Mouse (Mus musculus): ENCODE measurements around the gene Wdr73. TPM values are rescaled to one million over a fixed set of nuclear protein-coding genes. Genes with fewer than 3 reads are reported as not detected.

Gene Wdr73
- polyA plus RNA-seq, 1 experiment from 2014 or later: 33.4 TPM

- Histone ChIP-seq H3K27ac (ENCODE audit: low read length) (no peak overlapping the region), H3K27me3 (replicated peaks; ENCODE audit: control insufficient read depth, insufficient read depth, low read length) (no peaks in the 10 kb centered on the region), H3K4me2 (ENCODE audit: low read depth, low read length) (no peak overlapping the region), H3K4me3 (ENCODE audit: low read length) (no peak overlapping the region), H3K9me3 (ENCODE audit: control insufficient read depth, low read length) (no peaks in the 10 kb centered on the region), H3K9ac (ENCODE audit: low read depth, low read length) (no peak overlapping the region), H3K4me1 (ENCODE audit: control insufficient read depth, insufficient read depth, low read length) (peaks cover 28% of the 10 kb centered on the region), H3K36me3 (ENCODE audit: control insufficient read depth, insufficient read depth, low read length) (peaks cover 10% of the 10 kb centered on the region)
- ATAC-seq: no peak
- WGBS: 56% methylated on average over 1 of the region's 1 CpGs
These were observed 36.9 kb downstream of the Wdr73 start for GRCm38 (mm10) chr7:80864151-80864550.

DNA sequence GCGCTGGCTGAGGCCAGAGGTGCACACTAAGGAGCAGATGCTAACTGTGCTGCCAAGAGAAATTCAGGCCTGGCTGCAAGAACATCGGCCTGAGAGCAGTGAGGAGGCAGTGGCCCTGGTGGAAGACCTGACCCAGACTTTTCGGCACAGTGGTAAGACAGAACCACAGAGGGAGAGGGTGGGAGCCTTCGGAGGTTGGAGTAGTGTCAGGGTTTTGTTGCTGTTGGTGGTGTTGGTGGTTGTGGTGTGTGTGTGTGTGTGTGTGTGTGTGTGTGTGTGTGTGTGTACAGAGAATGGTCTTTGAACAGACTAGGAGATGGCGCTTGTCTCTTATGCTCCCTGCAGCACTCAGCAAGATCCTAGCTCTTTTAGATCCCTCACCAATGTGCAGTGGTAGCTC lies 37.5 kb downstream of the Wdr73 start:
- WGBS: 81% methylated on average over 5 of the region's 5 CpGs

DNA sequence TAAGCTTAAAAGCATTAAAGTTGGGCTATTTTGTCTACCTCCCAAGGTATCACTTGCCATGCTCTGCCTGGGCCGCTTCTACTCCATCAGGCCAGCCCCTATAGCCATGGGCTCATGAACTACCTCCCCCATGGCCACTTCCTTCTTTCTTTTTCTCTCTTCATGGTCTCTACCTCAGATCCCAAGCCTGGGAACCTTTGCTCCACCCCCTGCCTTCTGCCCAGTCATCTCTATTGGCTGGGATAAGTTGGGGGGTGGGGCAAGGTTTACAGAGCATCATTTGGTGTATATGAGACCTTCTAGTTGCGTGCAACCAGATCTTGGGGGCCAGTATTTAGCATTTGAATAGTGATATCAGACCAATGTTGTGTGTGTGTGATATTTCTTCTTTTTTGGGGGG lies 38.6 kb downstream of the Wdr73 start:
- Histone ChIP-seq H3K27ac (ENCODE audit: low read length) (no peak overlapping the region), H3K9ac (ENCODE audit: low read depth, low read length) (no peak overlapping the region), H3K36me3 (ENCODE audit: control insufficient read depth, insufficient read depth, low read length) (peaks cover 4% of the 10 kb centered on the region; the same call in 1 of the 2 replicates), H3K4me2 (ENCODE audit: low read depth, low read length) (no peak overlapping the region), H3K9me3 (ENCODE audit: control insufficient read depth, low read length) (no peaks in the 10 kb centered on the region), H3K4me3 (ENCODE audit: low read length) (no peak overlapping the region), H3K4me1 (ENCODE audit: control insufficient read depth, insufficient read depth, low read length) (peaks cover 28% of the 10 kb centered on the region), H3K27me3 (replicated peaks; ENCODE audit: control insufficient read depth, insufficient read depth, low read length) (no peaks in the 10 kb centered on the region)
- 86% methylated on average over 2 of the region's 2 CpGs for WGBS
- no peak for ATAC-seq

More for the DNA sequence above, 37.5 kb downstream of the Wdr73 start:
- Histone ChIP-seq H3K9me3 (ENCODE audit: control insufficient read depth, low read length) (no peaks in the 10 kb centered on the region), H3K4me2 (ENCODE audit: low read depth, low read length) (no peak overlapping the region), H3K4me1 (ENCODE audit: control insufficient read depth, insufficient read depth, low read length) (peaks cover 28% of the 10 kb centered on the region), H3K9ac (ENCODE audit: low read depth, low read length) (peak overlapping the region; percentile 40; the same call in 1 of the 2 replicates), H3K36me3 (ENCODE audit: control insufficient read depth, insufficient read depth, low read length) (peaks cover 8% of the 10 kb centered on the region), H3K27ac (ENCODE audit: low read length) (peak overlapping the region; percentile 28; the same call in 1 of the 2 replicates), H3K4me3 (ENCODE audit: low read length) (no peak overlapping the region), H3K27me3 (replicated peaks; ENCODE audit: control insufficient read depth, insufficient read depth, low read length) (no peaks in the 10 kb centered on the region)
- no peak for ATAC-seq

DNA sequence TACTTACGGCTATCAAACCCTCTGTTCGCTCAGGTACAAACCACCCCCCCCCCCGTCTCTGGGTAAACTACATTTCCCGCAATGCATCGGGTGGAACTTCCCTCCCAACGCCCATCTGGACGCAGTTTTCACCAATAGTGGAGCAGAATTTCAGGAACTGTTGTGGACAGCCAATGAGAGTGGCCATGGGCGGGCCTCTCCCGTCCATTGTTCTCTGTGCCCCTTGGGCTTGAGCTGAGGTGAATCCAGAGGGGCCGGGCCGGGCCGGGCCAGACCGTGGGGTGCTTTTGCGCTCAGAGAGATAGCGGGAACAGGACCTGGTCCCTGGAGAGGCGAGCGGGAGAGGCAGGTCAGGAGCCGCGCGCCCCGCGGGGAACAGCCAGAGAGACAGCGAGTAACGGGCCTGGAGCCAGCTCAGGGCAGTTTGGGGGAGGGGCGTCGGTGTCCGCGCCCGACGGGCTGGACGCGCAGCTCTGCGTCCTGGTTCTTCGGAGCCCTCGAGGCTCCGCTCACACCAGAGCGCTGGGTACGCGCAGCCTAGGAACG lies 40.3 kb downstream of the Wdr73 start, which contains the start of gene Zscan2:
Gene Zscan2 (plus strand): TSS at position 192 of the 546 bp plus-strand sequence.
- Histone ChIP-seq H3K4me1 (ENCODE audit: control insufficient read depth, insufficient read depth, low read length) (peaks cover 22% of the 10 kb centered on the region), H3K4me3 (ENCODE audit: low read length) (peak within 1 kb of the TSS; percentile 95), H3K27ac (ENCODE audit: low read length) (peak within 1 kb of the TSS; percentile 87), H3K36me3 (ENCODE audit: control insufficient read depth, insufficient read depth, low read length) (peaks cover 4% of the 10 kb centered on the region; the same call in 1 of the 2 replicates), H3K27me3 (replicated peaks; ENCODE audit: control insufficient read depth, insufficient read depth, low read length) (no peaks in the 10 kb centered on the region), H3K9ac (ENCODE audit: low read depth, low read length) (peak within 1 kb of the TSS; percentile 94), H3K9me3 (ENCODE audit: control insufficient read depth, low read length) (no peaks in the 10 kb centered on the region), H3K4me2 (ENCODE audit: low read depth, low read length) (peak within 1 kb of the TSS; percentile 75)
- WGBS: under 1% methylated on average over 40 of the region's 40 CpGs
- ATAC-seq: peak; percentile 98

DNA sequence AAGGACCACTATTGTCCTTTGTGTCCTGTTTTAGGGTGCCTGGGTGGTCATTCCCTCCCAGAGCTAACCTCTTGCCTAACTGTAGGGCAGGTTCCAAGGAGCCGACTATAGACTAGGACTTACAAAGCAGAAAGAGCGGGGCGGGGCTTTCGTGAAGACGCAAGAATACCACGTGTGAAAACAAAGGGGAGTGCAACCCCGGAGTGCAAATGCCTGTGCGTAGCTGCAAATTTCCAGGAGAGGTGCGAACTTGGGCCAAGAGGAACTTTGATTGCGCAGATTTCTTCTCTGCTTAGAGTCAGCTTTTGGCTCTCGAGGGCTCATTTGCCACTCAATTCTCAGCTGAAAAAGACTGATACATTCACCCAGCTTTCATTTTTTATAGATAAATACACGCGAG lies 40.8 kb downstream of the Wdr73 start:
- Histone ChIP-seq H3K27me3 (replicated peaks; ENCODE audit: control insufficient read depth, insufficient read depth, low read length) (no peaks in the 10 kb centered on the region), H3K9ac (ENCODE audit: low read depth, low read length) (peak overlapping the region; percentile 58), H3K4me2 (ENCODE audit: low read depth, low read length) (peak overlapping the region; percentile 75), H3K27ac (ENCODE audit: low read length) (no peak overlapping the region), H3K36me3 (ENCODE audit: control insufficient read depth, insufficient read depth, low read length) (no peaks in the 10 kb centered on the region), H3K4me1 (ENCODE audit: control insufficient read depth, insufficient read depth, low read length) (peaks cover 19% of the 10 kb centered on the region), H3K4me3 (ENCODE audit: low read length) (peak overlapping the region; percentile 95), H3K9me3 (ENCODE audit: control insufficient read depth, low read length) (no peaks in the 10 kb centered on the region)
- peak; percentile 74 for ATAC-seq
- 0% methylated on average over 13 of the region's 13 CpGs for WGBS

DNA sequence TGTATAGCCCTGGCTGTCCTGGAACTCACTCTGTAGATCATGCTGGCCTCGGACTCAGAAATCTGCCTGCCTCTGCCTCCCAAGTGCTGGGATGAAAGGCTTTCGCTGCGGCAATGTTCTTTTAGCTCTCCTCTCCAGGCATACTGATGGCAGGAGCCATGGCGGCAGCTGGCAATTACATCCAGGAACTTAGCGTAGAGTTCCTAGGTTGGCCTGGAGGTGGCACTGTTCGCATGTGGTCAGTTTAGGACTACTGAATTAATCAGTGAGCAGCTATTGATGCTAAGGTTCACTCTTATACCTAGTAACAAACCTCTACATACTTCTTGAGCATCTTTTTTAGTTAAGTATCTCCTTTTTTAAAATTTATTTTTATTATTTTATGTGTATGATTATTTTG lies 43.9 kb downstream of the Wdr73 start:
- no peak overlapping the region for H3K9ac ChIP-seq (ENCODE audit: low read depth, low read length)
- no peaks in the 10 kb centered on the region; the same call in 1 of the 2 replicates for H3K9me3 ChIP-seq (ENCODE audit: control insufficient read depth, low read length)
- H3K4me1 ChIP-seq (ENCODE audit: control insufficient read depth, insufficient read depth, low read length): peaks cover 6% of the 10 kb centered on the region; the same call in 1 of the 2 replicates
- H3K36me3 ChIP-seq (ENCODE audit: control insufficient read depth, insufficient read depth, low read length): no peaks in the 10 kb centered on the region
- no peak overlapping the region for H3K4me3 ChIP-seq (ENCODE audit: low read length)
- H3K27me3 ChIP-seq (replicated peaks; ENCODE audit: control insufficient read depth, insufficient read depth, low read length): no peaks in the 10 kb centered on the region
- ATAC-seq: no peak
- H3K27ac ChIP-seq (ENCODE audit: low read length): no peak overlapping the region
- no peak overlapping the region for H3K4me2 ChIP-seq (ENCODE audit: low read depth, low read length)
- 19% methylated on average over 6 of the region's 6 CpGs for WGBS

DNA sequence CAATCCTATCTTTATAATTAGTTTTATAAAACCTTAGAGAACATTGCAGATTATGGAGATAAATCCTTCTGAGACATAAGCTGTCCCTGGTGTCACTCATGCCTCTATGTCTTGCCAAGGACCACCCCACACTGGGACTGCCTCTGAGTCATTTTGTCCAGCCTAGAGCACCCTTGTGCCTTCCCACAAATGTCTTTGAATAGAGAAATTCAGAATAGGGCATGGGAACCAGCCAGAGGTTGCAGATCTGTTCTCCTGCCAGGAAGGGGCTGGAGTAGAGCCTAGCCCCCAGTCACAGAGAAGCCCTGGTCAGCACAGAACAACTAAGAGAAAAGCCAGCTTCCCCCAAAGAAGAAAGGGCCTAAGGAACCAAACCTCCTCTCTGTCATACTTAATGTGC lies 45.8 kb downstream of the Wdr73 start:
- no peaks in the 10 kb centered on the region; the same call in 1 of the 2 replicates for H3K9me3 ChIP-seq (ENCODE audit: control insufficient read depth, low read length)
- no peak overlapping the region for H3K9ac ChIP-seq (ENCODE audit: low read depth, low read length)
- no peak for ATAC-seq
- no peak overlapping the region for H3K27ac ChIP-seq (ENCODE audit: low read length)
- no peaks in the 10 kb centered on the region for H3K36me3 ChIP-seq (ENCODE audit: control insufficient read depth, insufficient read depth, low read length)
- no peak overlapping the region for H3K4me2 ChIP-seq (ENCODE audit: low read depth, low read length)
- no peak overlapping the region for H3K4me3 ChIP-seq (ENCODE audit: low read length)
- H3K4me1 ChIP-seq (ENCODE audit: control insufficient read depth, insufficient read depth, low read length): no peaks in the 10 kb centered on the region
- no peaks in the 10 kb centered on the region for H3K27me3 ChIP-seq (replicated peaks; ENCODE audit: control insufficient read depth, insufficient read depth, low read length)

DNA sequence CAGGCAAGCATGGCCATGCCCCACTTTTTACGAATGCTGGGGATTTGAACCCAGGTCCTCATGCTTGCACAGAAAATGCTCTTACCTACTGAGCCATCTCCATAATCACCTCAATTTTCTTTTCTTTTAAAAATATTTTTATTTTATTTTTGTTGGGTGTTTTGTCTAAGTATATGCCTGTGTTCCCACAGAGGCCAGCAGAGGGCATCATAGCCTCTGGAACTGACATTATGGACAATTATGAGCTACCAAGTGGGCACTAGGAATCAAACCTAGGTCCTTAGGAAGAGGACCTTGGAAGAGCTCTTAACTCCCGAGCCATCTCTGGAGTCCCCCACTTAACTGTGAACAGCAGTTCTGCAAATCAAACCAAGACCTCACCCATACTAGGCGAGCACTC lies 47.9 kb downstream of the Wdr73 start:
- Histone ChIP-seq H3K4me1 (ENCODE audit: control insufficient read depth, insufficient read depth, low read length) (peaks cover 3% of the 10 kb centered on the region; the same call in 1 of the 2 replicates), H3K4me2 (ENCODE audit: low read depth, low read length) (no peak overlapping the region), H3K4me3 (ENCODE audit: low read length) (no peak overlapping the region), H3K9me3 (ENCODE audit: control insufficient read depth, low read length) (no peaks in the 10 kb centered on the region; the same call in 1 of the 2 replicates), H3K9ac (ENCODE audit: low read depth, low read length) (no peak overlapping the region), H3K27ac (ENCODE audit: low read length) (no peak overlapping the region), H3K27me3 (replicated peaks; ENCODE audit: control insufficient read depth, insufficient read depth, low read length) (no peaks in the 10 kb centered on the region), H3K36me3 (ENCODE audit: control insufficient read depth, insufficient read depth, low read length) (no peaks in the 10 kb centered on the region)
- 92% methylated on average over 3 of the region's 3 CpGs for WGBS
- no peak for ATAC-seq

GRCm38 (mm10) chr7:80850520-80850919 lies 50.5 kb downstream of the Wdr73 start:
- no peak overlapping the region for H3K4me2 ChIP-seq (ENCODE audit: low read depth, low read length)
- WGBS: 82% methylated on average over 5 of the region's 5 CpGs
- ATAC-seq: no peak
- H3K27me3 ChIP-seq (replicated peaks; ENCODE audit: control insufficient read depth, insufficient read depth, low read length): no peaks in the 10 kb centered on the region
- H3K27ac ChIP-seq (ENCODE audit: low read length): no peak overlapping the region
- peaks cover 6% of the 10 kb centered on the region; the same call in 1 of the 2 replicates for H3K4me1 ChIP-seq (ENCODE audit: control insufficient read depth, insufficient read depth, low read length)
- H3K9me3 ChIP-seq (ENCODE audit: control insufficient read depth, low read length): no peaks in the 10 kb centered on the region; the same call in 1 of the 2 replicates
- H3K4me3 ChIP-seq (ENCODE audit: low read length): no peak overlapping the region
- no peaks in the 10 kb centered on the region for H3K36me3 ChIP-seq (ENCODE audit: control insufficient read depth, insufficient read depth, low read length)
- H3K9ac ChIP-seq (ENCODE audit: low read depth, low read length): no peak overlapping the region
